In genomic region chr7:46125340-46125739, GRCm38 (mm10) we compare ENCODE assay signal across 24 mouse cellular contexts. TPM values are rescaled to one million over a fixed set of nuclear protein-coding genes. Genes with fewer than 3 reads are reported as not detected.
DNase-seq lines count a peak whose midpoint lies in the region; ATAC-seq and TF ChIP-seq lines count a peak whose summit lies in the region.
"Had no signal": no experiment of that assay in that cellular context is flagged by ENCODE, and none has a peak within 500 bp of the region (broad histone marks: within the 10 kb centered on the region; RNA-seq: fewer than 3 reads in every experiment).

No protein-coding gene starts in this region.

- H3K9ac ChIP-seq in heart, adult 2 months (ENCODE audit: low read depth, low read length): no peak overlapping the region
- H3K9ac ChIP-seq in heart, embryonic 11.5 days (ENCODE audit: low read depth, low read length): no peak overlapping the region
- no peak overlapping the region for H3K9ac ChIP-seq in heart, embryonic 14.5 days (ENCODE audit: low read length)
- no peak overlapping the region for H3K9ac ChIP-seq in stomach, postnatal 0 days (ENCODE audit: low read length)
- H3K9ac ChIP-seq: embryonic facial prominence, embryonic 12.5 days; embryonic facial prominence, embryonic 15.5 days; forebrain, postnatal 0 days; hindbrain, embryonic 12.5 days; hindbrain, embryonic 15.5 days had no signal

- no peaks in the 10 kb centered on the region for H3K79me2 ChIP-seq in heart, adult 2 months (replicated peaks; ENCODE audit: control insufficient read depth, insufficient read depth, low read length)

- H3K4me1 ChIP-seq in heart, adult 2 months (ENCODE audit: control insufficient read depth, insufficient read depth, low read length): no peaks in the 10 kb centered on the region
- H3K4me1 ChIP-seq in heart, embryonic 11.5 days (ENCODE audit: control insufficient read depth, insufficient read depth, low read length): peaks cover 6% of the 10 kb centered on the region; the same call in 1 of the 2 replicates
- H3K4me1 ChIP-seq in heart, embryonic 14.5 days (ENCODE audit: control insufficient read depth in 2 of 2, insufficient read depth in 2 of 2, low read length in 2 of 2): peaks cover 15 to 23% of the 10 kb centered on the region in 2 experiments
- H3K4me1 ChIP-seq in stomach, postnatal 0 days (replicated peaks; ENCODE audit: control insufficient read depth, insufficient read depth): no peaks in the 10 kb centered on the region
- H3K4me1 ChIP-seq: embryonic facial prominence, embryonic 12.5 days; embryonic facial prominence, embryonic 15.5 days had no signal

- TF ChIP-seq CTCF in heart, adult 2 months (IDR thresholded peaks at IDR 0.05): no peak
- no peak for TF ChIP-seq CTCF in stomach, postnatal 0 days (IDR thresholded peaks at IDR 0.05; ENCODE audit: low read depth)

- no peaks in the 10 kb centered on the region for H3K27me3 ChIP-seq in heart, adult 2 months (ENCODE audit: control insufficient read depth, insufficient read depth, low read length)
- H3K27me3 ChIP-seq in heart, embryonic 11.5 days (ENCODE audit: control insufficient read depth, insufficient read depth, low read length): peaks cover 3% of the 10 kb centered on the region
- H3K27me3 ChIP-seq in heart, embryonic 14.5 days (ENCODE audit: control insufficient read depth, insufficient read depth, low read length): 0 out of 2 replicates have a peak, but pooled peaks cover 3% of the 10 kb centered on the region
- H3K27me3 ChIP-seq in stomach, postnatal 0 days (ENCODE audit: control insufficient read depth, insufficient read depth, low read length): no peaks in the 10 kb centered on the region
- H3K27me3 ChIP-seq: embryonic facial prominence, embryonic 12.5 days; embryonic facial prominence, embryonic 15.5 days; hindbrain, embryonic 15.5 days had no signal

- intact Hi-C loops in heart, adult 2 months (cut with DNase I): no loop called here

- WGBS in heart, adult 2 months: 58% methylated on average over 11 of the region's 11 CpGs
- 61% methylated on average over 11 of the region's 11 CpGs for WGBS in heart, embryonic 11.5 days (ENCODE audit: insufficient replicate concordance)
- 36% methylated on average over 11 of the region's 11 CpGs for WGBS in heart, embryonic 14.5 days
- WGBS in stomach, postnatal 0 days: 76% methylated on average over 11 of the region's 11 CpGs

- ATAC-seq in heart, embryonic 11.5 days (replicated peaks; ENCODE audit: insufficient number of reproducible peaks, low FRiP score, low TSS enrichment): no peak
- ATAC-seq in heart, embryonic 14.5 days (ENCODE audit: insufficient number of reproducible peaks, insufficient read depth, low FRiP score, low read depth): peak; percentile 59
- ATAC-seq in stomach, postnatal 0 days (ENCODE audit: low FRiP score, low TSS enrichment): no peak
- ATAC-seq: activated CD4-positive, CD25-positive, alpha-beta regulatory T cell, adult 4 months; forebrain, embryonic 14.5 days; forebrain, postnatal 0 days; intestine, postnatal 0 days had no signal

- no peak overlapping the region for H3K27ac ChIP-seq in heart, adult 2 months
- no peak overlapping the region for H3K27ac ChIP-seq in heart, embryonic 11.5 days (ENCODE audit: low read depth, low read length)
- no peak overlapping the region for H3K27ac ChIP-seq in heart, embryonic 14.5 days (replicated peaks in 1 of 2; ENCODE audit: control insufficient read depth in 1 of 2, insufficient read depth in 1 of 2, low read depth in 2 of 2, low read length in 2 of 2)
- H3K27ac ChIP-seq in stomach, postnatal 0 days (replicated peaks): no peak overlapping the region
- H3K27ac ChIP-seq: embryonic facial prominence, embryonic 12.5 days; embryonic facial prominence, embryonic 15.5 days; gastrocnemius, adult 2 months; hindbrain, embryonic 12.5 days; hindbrain, embryonic 15.5 days had no signal

- TF ChIP-seq EP300 in heart, adult 2 months (IDR thresholded peaks at IDR 0.05; ENCODE audit: insufficient read depth, low read depth, low read length): peak; percentile 79; the same call in 1 of the 2 replicates
- no peak for TF ChIP-seq EP300 in stomach, postnatal 0 days (optimal IDR thresholded peaks at IDR 0.05)

- TF ChIP-seq POLR2A in heart, adult 2 months (IDR thresholded peaks at IDR 0.05; ENCODE audit: insufficient read depth, low read depth, low read length): no peak; the same call in 1 of the 2 replicates

- H3K4me2 ChIP-seq in heart, embryonic 11.5 days: no peak overlapping the region
- 0 out of 2 replicates have a peak overlapping the region, but pooled peaks have one; percentile 12 for H3K4me2 ChIP-seq in heart, embryonic 14.5 days (ENCODE audit: low read length)
- no peak overlapping the region for H3K4me2 ChIP-seq in stomach, postnatal 0 days (replicated peaks; ENCODE audit: low read depth)
- H3K4me2 ChIP-seq: embryonic facial prominence, embryonic 12.5 days; embryonic facial prominence, embryonic 15.5 days; hindbrain, embryonic 12.5 days; hindbrain, embryonic 15.5 days had no signal

- no peak overlapping the region for H3K4me3 ChIP-seq in heart, adult 2 months
- H3K4me3 ChIP-seq in heart, embryonic 11.5 days (ENCODE audit: low read depth, low read length): no peak overlapping the region
- H3K4me3 ChIP-seq in heart, embryonic 14.5 days (ENCODE audit: control insufficient read depth in 1 of 2, insufficient read depth in 1 of 2, low read depth in 1 of 2, low read length in 2 of 2): no peak overlapping the region
- H3K4me3 ChIP-seq in stomach, postnatal 0 days (ENCODE audit: low read depth, low read length): no peak overlapping the region
- H3K4me3 ChIP-seq: embryonic facial prominence, embryonic 12.5 days; embryonic facial prominence, embryonic 15.5 days; gastrocnemius, adult 2 months; hindbrain, embryonic 12.5 days; hindbrain, embryonic 15.5 days had no signal

- DNase-seq in cerebellum, postnatal 10 days: peak; percentile 10 to 11
- DNase-seq in cerebellum, adult 18-20 months: no peak
- peak in 1 of 2 experiments; percentile 48 for DNase-seq in heart, adult 2 months
- DNase-seq in heart, adult 9 months (ENCODE audit: low spot score in 2 of 2): no peak
- peak; percentile 53 for DNase-seq in heart, postnatal 4 days
- DNase-seq in stomach, postnatal 0 days (ENCODE audit: low spot score): no peak
- DNase-seq: adrenal gland, adult 8-10 months; adrenal gland, postnatal 25 days; cerebellum, adult 9-10 months; forebrain, postnatal 0 days; gastrocnemius, adult 2 months; gastrocnemius, postnatal 14 days; kidney, adult 2 months had no signal

- H3K9me3 ChIP-seq in heart, embryonic 11.5 days (replicated peaks; ENCODE audit: control insufficient read depth, low read length): peaks cover 4% of the 10 kb centered on the region; the same call in 1 of the 2 replicates
- H3K9me3 ChIP-seq in heart, embryonic 14.5 days (ENCODE audit: control insufficient read depth, low read length): peaks cover 5% of the 10 kb centered on the region; the same call in 1 of the 2 replicates
- H3K9me3 ChIP-seq in stomach, postnatal 0 days (ENCODE audit: control insufficient read depth, low read length): 0 out of 2 replicates have a peak, but pooled peaks cover 2% of the 10 kb centered on the region
- H3K9me3 ChIP-seq: embryonic facial prominence, embryonic 12.5 days; embryonic facial prominence, embryonic 15.5 days; hindbrain, embryonic 12.5 days had no signal

- no peaks in the 10 kb centered on the region for H3K36me3 ChIP-seq in heart, adult 2 months (ENCODE audit: control insufficient read depth, insufficient read depth, low read length)
- no peaks in the 10 kb centered on the region for H3K36me3 ChIP-seq in heart, embryonic 11.5 days (ENCODE audit: control insufficient read depth, insufficient read depth, low read length)
- no peaks in the 10 kb centered on the region for H3K36me3 ChIP-seq in heart, embryonic 14.5 days (ENCODE audit: control insufficient read depth, insufficient read depth, low read length)
- no peaks in the 10 kb centered on the region for H3K36me3 ChIP-seq in stomach, postnatal 0 days (ENCODE audit: control insufficient read depth, insufficient read depth, low read length)
- H3K36me3 ChIP-seq: embryonic facial prominence, embryonic 12.5 days; embryonic facial prominence, embryonic 15.5 days; hindbrain, embryonic 12.5 days; hindbrain, embryonic 15.5 days had no signal

RNA-seq across cellular contexts. Expression of gene Kcnj11, which starts 24.8 kb away (rescaled TPM):
- total RNA-seq in heart, adult 2 months (2021): 100 to 1,000 TPM; 111 to 123 TPM
- 110 and 182 TPM in 2 replicates for polyA plus RNA-seq in heart, adult 2 months (2012; rRNA removed)
- 5.3 and 5.9 TPM in 2 replicates for polyA plus RNA-seq in heart, embryonic 11.5 days (2014; fragmentation: Nextera tagmentation; extraction: Ambion mirVana)
- 8.0 and 8.1 TPM in 2 replicates for polyA plus RNA-seq in heart, embryonic 14.5 days (2014; fragmentation: Nextera tagmentation; extraction: Ambion mirVana)
- total RNA-seq in heart, postnatal 4 days (2021): 10 to 100 TPM; 55.6 to 61.3 TPM
- 0.61 and 0.81 TPM in 2 replicates for polyA plus RNA-seq in stomach, postnatal 0 days (2015; fragmentation: Nextera tagmentation; extraction: Ambion mirVana)
- total RNA-seq: common myeloid progenitor, adult 5-6 weeks; hematopoietic stem cell, adult 5-6 weeks had no signal
- polyA plus RNA-seq: activated CD4-positive, CD25-positive, alpha-beta regulatory T cell, adult 4 months had no signal

RNA-seq across cellular contexts. Expression of gene Abcc8, which starts 54.5 kb away (rescaled TPM):
- total RNA-seq in heart, adult 2 months (2021): 10 to 100 TPM; 42.5 to 44.1 TPM
- 40.1 and 47.6 TPM in 2 replicates for polyA plus RNA-seq in heart, adult 2 months (2012; rRNA removed)
- polyA plus RNA-seq in heart, embryonic 11.5 days (2014; fragmentation: Nextera tagmentation; extraction: Ambion mirVana): 4.8 and 6.8 TPM in 2 replicates
- 17.3 and 18.8 TPM in 2 replicates for polyA plus RNA-seq in heart, embryonic 14.5 days (2014; fragmentation: Nextera tagmentation; extraction: Ambion mirVana)
- 10 to 100 TPM; 72.8 to 79.6 TPM for total RNA-seq in heart, postnatal 4 days (2021)
- polyA plus RNA-seq in stomach, postnatal 0 days (2015; fragmentation: Nextera tagmentation; extraction: Ambion mirVana): 3.6 and 4.0 TPM in 2 replicates
- total RNA-seq: common myeloid progenitor, adult 5-6 weeks; hematopoietic stem cell, adult 5-6 weeks had no signal
- polyA plus RNA-seq: activated CD4-positive, CD25-positive, alpha-beta regulatory T cell, adult 4 months had no signal

Comparison
In these comparisons a context has a peak if more than half of its experiments do, and no peak if none do; other contexts are left out.
1. DNase-seq: peak in cerebellum, postnatal 10 days (2 of 2) and heart, postnatal 4 days (single experiment); none in cerebellum, adult 18-20 months (0 of 2), heart, adult 9 months (0 of 2) and stomach, postnatal 0 days (single experiment).
2. RNA of gene Kcnj11, which starts 24.8 kb away (polyA plus RNA-seq): 110 to 182 TPM in heart, adult 2 months; 8.0 to 8.1 TPM in heart, embryonic 14.5 days, 5.3 to 5.9 TPM in heart, embryonic 11.5 days and 0.61 to 0.81 TPM in stomach, postnatal 0 days; every median in the first group is over 10 times any median in the second.